ENCODE assay signal across 8 mouse cellular contexts in genomic region chr4:48046461-48046901, GRCm38 (mm10). TPM values are rescaled to one million over a fixed set of nuclear protein-coding genes. Genes with fewer than 3 reads are reported as not detected.
DNase-seq lines count a peak whose midpoint lies in the region; ATAC-seq and TF ChIP-seq lines count a peak whose summit lies in the region.

No protein-coding gene starts in this region.

- H3K4me1 ChIP-seq in megakaryocyte, embryonic 14.5 days: peaks cover 61% of the 10 kb centered on the region
- no peaks in the 10 kb centered on the region; the same call in 1 of the 2 replicates for H3K4me1 ChIP-seq in bone marrow, adult 2 months (ENCODE audit: control insufficient read depth, insufficient read depth, low read length)
- peaks cover 64% of the 10 kb centered on the region for H3K4me1 ChIP-seq in neural tube, embryonic 15.5 days

- no peaks in the 10 kb centered on the region for H3K36me3 ChIP-seq in megakaryocyte, embryonic 14.5 days (replicated peaks; ENCODE audit: low read length)
- H3K36me3 ChIP-seq in neural tube, embryonic 15.5 days: no peaks in the 10 kb centered on the region

- H3K4me2 ChIP-seq in neural tube, embryonic 15.5 days: peak overlapping the region; percentile 100

- H3K27ac ChIP-seq in bone marrow, adult 2 months (ENCODE audit: control insufficient read depth, insufficient read depth, low read depth, low read length, poor library complexity): no peak overlapping the region
- H3K27ac ChIP-seq in neural tube, embryonic 15.5 days (replicated peaks): peak overlapping the region; percentile 90

- peaks cover 71% of the 10 kb centered on the region for H3K27me3 ChIP-seq in megakaryocyte, embryonic 14.5 days (replicated peaks)
- peaks cover 39% of the 10 kb centered on the region for H3K27me3 ChIP-seq in neural tube, embryonic 15.5 days (replicated peaks)

- ATAC-seq in megakaryocyte, adult 5-6 weeks (ENCODE audit: poor library complexity, severe bottlenecking): no peak
- ATAC-seq in neural tube, embryonic 15.5 days (ENCODE audit: low FRiP score): no peak

- peak overlapping the region; percentile 94 for H3K4me3 ChIP-seq in megakaryocyte, embryonic 14.5 days (replicated peaks)
- peak overlapping the region; percentile 9 for H3K4me3 ChIP-seq in bone marrow, adult 2 months (replicated peaks; ENCODE audit: control insufficient read depth, low read depth, low read length)
- peak overlapping the region; percentile 74 for H3K4me3 ChIP-seq in neural tube, embryonic 15.5 days (replicated peaks)

- TF ChIP-seq CTCF in bone marrow, adult 2 months (IDR thresholded peaks at IDR 0.05; ENCODE audit: control insufficient read depth, insufficient read depth, low read length): no peak

- no peak for TF ChIP-seq POLR2A in bone marrow, adult 2 months (IDR thresholded peaks at IDR 0.05; ENCODE audit: borderline replicate concordance, control insufficient read depth, low read depth, low read length)

- DNase-seq in heart, adult 9 months (ENCODE audit: low spot score in 2 of 2): peak; percentile 24 to 31
- peak; percentile 20 to 38 for DNase-seq in kidney, postnatal 4 days
- DNase-seq in left cerebral cortex, postnatal 10 days (ENCODE audit: extremely low spot score in 1 of 2, low spot score in 2 of 2): no peak
- DNase-seq in right cerebral cortex, postnatal 4 days: no peak

- 1% methylated on average over 20 of the region's 20 CpGs for WGBS in bone marrow, adult 2 months
- WGBS in neural tube, embryonic 15.5 days: 0% methylated on average over 20 of the region's 20 CpGs

- peaks cover 2% of the 10 kb centered on the region; the same call in 1 of the 2 replicates for H3K9me3 ChIP-seq in megakaryocyte, embryonic 14.5 days
- no peaks in the 10 kb centered on the region for H3K9me3 ChIP-seq in neural tube, embryonic 15.5 days (replicated peaks)

- H3K9ac ChIP-seq in neural tube, embryonic 15.5 days (replicated peaks): peak overlapping the region; percentile 72

- intact Hi-C loops in left cerebral cortex, postnatal 10 days (cut with DNase I): loop anchor here (5.0 to 10.0 kb wide), 2 partner anchors 338 to 524 kb away; no protein-coding TSS in a partner anchor

RNA-seq across cellular contexts. Expression of gene Nr4a3, which starts 1.5 kb away (rescaled TPM):
- 0.42 and 0.75 TPM in 2 replicates for polyA plus RNA-seq in megakaryocyte, embryonic 14.5 days (2012; ENCODE audit: insufficient read depth, low replicate concordance)
- total RNA-seq in megakaryocyte, adult 5-6 weeks (2015): 1.6 and 2.4 TPM in 2 replicates
- total RNA-seq in megakaryocyte, adult 5-6 weeks (2017): 0.04 and 0.73 TPM in 2 replicates
- polyA plus RNA-seq in bone marrow, adult 2 months (2011; ENCODE audit: insufficient read depth, insufficient read length, low replicate concordance, missing spikeins): not detected in 2 replicates
- 1.8 and 2.7 TPM in 2 replicates for polyA plus RNA-seq in neural tube, embryonic 15.5 days (2015; fragmentation: Nextera tagmentation; extraction: Ambion mirVana)
- 10 to 100 TPM; 23.8 to 28.3 TPM for total RNA-seq in left cerebral cortex, postnatal 10 days (2021)

Comparison
In these comparisons a context has a peak if more than half of its experiments do, and no peak if none do; other contexts are left out.
1. H3K4me3 ChIP-seq: peak in every context shown above with its lines; median percentile 94 in megakaryocyte, embryonic 14.5 days; 74 in neural tube, embryonic 15.5 days; 9 in bone marrow, adult 2 months.
2. DNase-seq: peak in heart, adult 9 months (2 of 2) and kidney, postnatal 4 days (2 of 2); none in left cerebral cortex, postnatal 10 days (0 of 2) and right cerebral cortex, postnatal 4 days (single experiment).